Mouse (Mus musculus) forelimb bud, embryonic 11.5 days (tissue): Measurements from ENCODE around the gene Thoc5.

Experiments used
- DNase-seq: peaks from one replicate; pipeline ENCODE4 v3.0.0-alpha.2; 2012; ENCODE audit warnings: low read depth, low spot score

The Thoc5 gene

DNA sequence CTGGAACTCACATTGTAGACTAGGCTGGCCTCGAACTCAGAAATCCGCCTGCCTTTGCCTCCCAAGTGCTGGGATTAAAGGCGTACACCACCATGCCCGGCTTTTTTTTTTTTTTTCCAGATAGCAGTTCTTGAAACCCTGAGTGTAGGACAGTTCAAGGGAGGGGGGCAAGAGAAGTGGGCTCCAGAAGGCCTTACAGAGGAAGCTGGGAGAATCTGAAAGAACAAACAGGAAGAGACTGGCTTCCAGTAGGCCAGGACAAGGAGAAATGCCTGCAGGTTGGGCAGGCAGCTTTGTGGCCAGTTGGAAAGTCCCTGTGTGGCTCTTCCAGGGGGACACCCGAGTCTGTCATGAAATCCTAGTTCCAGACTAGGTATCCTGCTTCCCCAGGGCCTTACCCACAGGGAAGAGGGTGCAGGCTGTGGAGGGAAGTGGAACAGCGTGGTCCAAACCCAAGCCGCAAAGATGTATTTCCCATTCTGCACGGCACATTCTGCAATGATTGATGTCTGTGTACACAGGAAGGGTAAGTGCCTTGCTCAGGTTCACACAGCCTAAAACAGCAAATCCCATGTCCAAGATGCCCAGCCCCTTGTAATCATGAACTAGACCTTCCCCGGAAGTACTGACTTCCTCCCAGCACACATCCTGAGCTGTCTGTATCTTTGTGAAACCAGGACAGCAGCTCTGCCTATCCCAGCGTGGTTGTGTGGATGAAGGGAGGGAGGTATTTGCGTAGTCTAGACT is 79.4 kb downstream of the Thoc5 start:
- DNase-seq, result no peak

DNA sequence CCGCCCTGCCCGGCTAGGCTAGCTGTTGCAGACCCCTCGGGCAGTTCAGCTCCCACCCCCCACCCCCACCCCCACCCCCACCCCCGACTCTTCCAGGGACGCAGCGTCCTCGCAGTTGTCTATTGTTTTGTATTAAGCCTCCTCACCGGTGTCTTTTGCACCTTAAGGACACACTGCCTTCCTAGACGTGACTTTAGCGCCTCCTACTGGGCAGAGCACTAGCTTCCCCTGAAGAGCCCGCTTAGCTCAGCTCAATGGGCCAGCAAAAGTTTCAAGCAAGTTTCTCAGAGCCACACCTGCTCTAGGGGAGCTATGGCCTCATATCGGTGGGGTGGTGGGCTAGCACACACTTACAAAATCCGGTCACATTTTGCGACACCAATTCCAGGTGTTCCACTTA is 80.5 kb downstream of the Thoc5 start:
- DNase-seq, result peak; percentile 74
